Mouse (Mus musculus) embryo, embryonic 10 days (tissue): ENCODE data around the gene Tnnt1.

ENCODE experiments used
- DNase-seq: peaks from one replicate; pipeline ENCODE4 v3.0.0-alpha.2; 2015; ENCODE audit warnings: low spot score

Gene Tnnt1

DNA sequence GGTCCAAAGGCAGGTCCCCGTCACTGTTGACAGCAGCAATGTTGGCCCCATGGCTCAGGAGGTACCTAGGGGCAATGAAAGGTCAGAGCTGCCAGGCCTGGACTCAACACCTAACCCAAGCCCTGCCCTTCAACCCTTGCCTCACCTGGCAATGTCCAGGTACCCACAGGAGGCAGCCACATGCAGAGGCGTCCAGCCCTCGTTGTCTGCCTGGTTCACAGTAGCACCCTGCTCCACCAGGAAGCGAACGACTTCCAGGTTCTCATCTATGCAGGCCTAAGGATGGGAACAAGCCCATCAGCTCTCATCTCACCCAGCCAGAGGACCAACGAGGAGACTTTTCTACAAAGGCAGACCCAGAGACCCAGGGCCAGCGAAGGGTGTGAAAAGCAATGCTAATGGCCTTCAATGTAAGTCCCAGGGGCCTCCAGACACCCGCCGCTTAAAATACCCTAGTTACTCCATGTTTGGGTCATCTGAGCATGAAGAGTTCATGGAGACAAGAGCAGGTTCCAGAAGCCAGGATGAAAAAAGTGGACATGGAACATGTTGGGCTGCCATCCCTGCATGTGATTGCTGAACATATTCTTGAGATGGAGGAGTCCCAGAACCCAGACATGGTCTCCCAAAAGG lies 18.8 kb downstream of the Tnnt1 start:
- no peak for DNase-seq

GRCm38 (mm10) chr7:4496468-4496867 lies 19.7 kb downstream of the Tnnt1 start:
- DNase-seq = no peak

DNA sequence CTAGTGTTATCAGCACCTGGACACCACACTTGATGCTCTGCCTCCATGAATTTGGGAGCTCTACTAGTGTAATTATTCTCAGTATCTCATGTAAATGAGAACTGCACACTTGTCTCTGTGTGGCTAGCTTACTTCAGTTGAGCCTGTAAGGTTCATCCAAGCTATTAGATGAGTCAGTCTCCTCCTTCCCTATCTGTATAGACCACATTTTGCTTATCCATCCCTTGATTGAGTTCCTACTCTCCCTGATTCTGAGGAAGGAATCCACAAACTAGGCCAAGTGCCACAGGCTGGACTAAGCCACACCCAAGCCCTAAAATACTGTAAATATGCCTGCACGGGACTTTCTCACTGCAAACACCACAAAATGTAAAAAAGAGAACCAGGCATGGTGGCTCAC lies 22.2 kb downstream of the Tnnt1 start:
- DNase-seq = no peak

GRCm38 (mm10) chr7:4492284-4493224 lies 23.6 kb downstream of the Tnnt1 start:
- DNase-seq = no peak

DNA sequence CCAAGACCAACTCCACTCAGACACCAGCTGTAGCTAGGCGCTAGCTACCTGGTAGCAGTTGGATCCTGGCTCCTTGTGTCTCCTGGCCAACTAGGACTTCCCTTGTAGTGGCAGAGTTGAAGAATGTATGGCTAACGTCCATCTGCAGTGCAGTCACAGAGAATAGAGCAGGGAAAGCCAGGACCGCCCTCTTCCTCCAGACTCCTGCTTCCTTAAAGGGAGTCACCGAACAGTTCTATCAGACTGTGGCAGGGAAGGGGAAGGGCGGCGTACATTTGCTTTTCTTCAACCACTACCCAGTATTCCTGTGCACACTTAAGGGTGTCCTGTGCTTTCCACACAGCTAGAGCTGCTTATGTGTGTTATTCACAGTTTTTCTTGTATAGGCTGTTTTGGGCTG lies 24.9 kb downstream of the Tnnt1 start:
- DNase-seq = no peak

- no peak for DNase-seq
Observed at GRCm38 (mm10) chr7:4482281-4482680, 33.9 kb downstream of the Tnnt1 start.

DNA sequence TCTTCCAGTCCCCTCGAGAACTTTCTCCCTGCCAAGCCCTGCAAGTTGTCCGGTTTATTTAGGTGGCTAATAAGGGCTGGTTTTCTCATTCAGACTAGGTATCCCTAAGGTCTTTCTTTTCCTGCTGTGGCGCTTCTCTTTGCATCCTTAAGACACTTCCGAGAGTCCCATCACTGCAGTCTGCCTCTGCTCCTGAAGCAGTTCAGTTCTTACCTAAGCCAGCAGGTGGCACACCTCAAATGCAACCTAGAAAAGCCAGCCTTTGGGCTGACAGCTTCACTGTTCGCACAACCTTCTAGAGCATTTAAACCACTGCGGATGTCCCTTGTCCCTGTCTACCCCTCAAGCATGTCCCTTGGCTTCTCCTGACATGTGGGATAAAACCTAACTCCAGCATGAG lies 36.5 kb downstream of the Tnnt1 start:
- peak; percentile 64 for DNase-seq

DNA sequence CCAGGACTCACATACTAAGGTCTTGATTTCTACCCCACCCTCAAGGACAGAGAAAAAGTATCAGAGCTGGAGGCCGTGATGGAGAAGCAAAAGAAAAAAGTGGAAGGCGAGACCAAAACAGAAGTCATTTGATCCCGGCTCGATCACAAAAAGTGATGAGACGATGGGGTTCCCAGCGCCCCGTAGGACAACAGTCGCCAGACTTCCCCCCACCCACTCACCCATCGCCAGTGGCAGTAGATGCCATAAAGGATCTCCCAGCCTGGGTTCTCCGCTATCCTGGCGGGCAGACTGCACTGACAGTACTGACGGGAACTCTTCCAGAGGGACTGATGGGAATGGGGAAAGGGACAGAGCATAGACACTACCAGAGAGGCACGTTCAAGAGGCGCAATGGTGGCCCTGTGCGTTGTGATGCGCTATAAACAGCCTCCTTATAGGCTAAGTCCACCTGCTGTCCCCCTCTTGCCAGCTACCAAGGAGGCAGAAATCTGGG lies 37.3 kb downstream of the Tnnt1 start:
- DNase-seq = no peak

GRCm38 (mm10) chr7:4478021-4478795 lies 38.0 kb downstream of the Tnnt1 start:
- DNase-seq = peak; percentile 96

GRCm38 (mm10) chr7:4473940-4474339 lies 42.2 kb downstream of the Tnnt1 start:
- no peak for DNase-seq

GRCm38 (mm10) chr7:4471179-4471555 lies 45.0 kb downstream of the Tnnt1 start:
- peak; percentile 88 for DNase-seq

DNA sequence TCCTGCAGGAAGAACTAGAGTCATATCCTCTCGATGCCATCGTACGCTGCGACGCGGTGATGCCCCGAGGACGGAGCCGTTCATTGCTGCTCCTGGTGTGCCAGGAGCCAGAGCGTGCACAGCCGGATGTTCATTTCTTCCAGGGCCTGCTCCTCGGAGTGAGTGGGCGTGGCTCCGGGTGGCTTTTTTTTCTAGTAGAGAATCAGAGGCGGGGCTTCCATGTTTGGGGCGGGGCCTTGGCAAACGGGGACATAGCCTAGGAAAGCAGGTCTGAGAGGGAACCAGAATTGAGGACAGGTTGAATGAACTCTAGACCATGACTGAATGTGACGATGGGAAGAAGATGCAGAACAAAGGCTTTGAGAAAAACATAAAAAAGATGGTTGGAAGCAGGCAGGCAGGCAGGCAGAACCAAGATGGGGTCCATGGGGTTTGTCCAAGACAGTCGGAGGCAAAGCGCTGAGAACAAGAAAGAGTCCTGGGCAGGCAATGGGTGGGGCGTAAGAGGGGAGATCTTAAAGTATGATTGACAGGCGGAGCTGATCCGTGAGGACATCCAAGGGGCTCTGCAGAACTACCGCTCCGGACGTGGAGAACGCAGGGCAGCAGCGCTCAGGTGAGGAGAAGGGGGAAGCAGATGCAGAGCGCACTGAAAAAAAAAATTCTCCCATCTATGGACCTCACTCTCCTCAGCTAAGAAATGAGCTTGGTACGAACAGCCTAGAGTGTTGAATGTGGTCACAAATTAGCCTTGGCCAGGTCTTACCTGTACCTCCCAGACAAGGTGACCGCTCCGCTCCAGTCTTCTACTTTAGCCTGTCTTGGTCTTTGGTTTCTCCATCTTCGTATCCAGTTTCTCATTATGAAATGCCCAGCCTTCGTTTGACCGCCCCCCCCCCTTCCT lies 45.7 kb downstream of the Tnnt1 start:
- peak; percentile 72 for DNase-seq

- DNase-seq = no peak
Observed at GRCm38 (mm10) chr7:4467801-4468200, 48.4 kb downstream of the Tnnt1 start.

GRCm38 (mm10) chr7:4464194-4464824 lies 51.9 kb downstream of the Tnnt1 start:
- no peak for DNase-seq

DNA sequence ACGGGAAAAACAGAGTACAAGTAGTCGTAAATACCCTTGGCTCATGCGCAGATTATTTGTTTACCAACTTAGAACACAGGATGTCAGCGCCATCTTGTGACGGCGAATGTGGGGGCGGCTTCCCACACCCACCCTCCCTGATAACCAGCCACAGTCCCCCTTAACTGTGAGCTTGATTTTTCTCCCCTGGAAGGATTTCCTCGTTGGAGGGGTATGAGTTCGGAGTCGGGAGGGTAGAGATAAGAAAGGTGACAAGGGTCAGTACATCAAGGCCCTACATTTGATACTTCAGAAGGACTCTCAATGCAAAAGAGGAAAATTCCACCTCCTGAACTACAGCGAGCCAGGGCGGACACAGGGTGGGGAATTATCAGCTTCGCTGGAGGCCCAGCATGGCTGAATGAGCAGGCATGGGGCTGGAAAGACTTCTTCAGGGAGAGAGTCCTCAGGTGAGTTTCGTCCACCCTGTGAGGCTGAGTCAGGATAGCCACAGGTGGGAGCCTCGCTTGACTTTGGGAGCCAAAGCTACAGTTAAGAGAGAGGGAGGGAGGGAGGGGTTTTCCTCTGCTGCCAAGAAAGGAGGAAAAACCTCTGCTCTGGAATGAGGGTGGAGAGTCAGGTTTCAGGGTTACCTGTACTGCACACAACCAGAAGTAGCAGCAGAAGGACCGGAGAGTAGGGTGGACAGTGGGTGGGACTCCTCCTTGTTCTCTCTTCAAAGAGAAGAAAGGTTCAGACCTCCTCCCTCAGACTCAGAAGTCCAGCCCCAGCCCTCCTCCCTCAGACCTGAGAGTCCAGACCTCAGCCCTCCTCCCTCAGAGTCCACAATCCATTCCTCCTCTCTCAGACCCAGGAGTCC lies 55.4 kb downstream of the Tnnt1 start, which contains the start of gene Eps8l1:
Gene Eps8l1, plus strand, starts transcription at position 99 of the 859 bp plus-strand sequence.
- DNase-seq = no peak
